Mouse (Mus musculus) naive thymus-derived CD4-positive, alpha-beta T cell, adult 2 months (primary cell): ENCODE measurements around the gene Ext2.
A peak's percentile ranks its signal among the peaks of the same experiment; 100 is the strongest.

Source experiments
- DNase-seq: peaks from one replicate; pipeline ENCODE4 v3.0.0-alpha.2; 2011; ENCODE audit warnings: low read depth

Gene Ext2

GRCm38 (mm10) chr2:93737146-93737545 is 85.2 kb downstream of the Ext2 start:
- DNase-seq, result no peak

GRCm38 (mm10) chr2:93732658-93733057 is 89.7 kb downstream of the Ext2 start:
- DNase-seq, result no peak

GRCm38 (mm10) chr2:93729585-93729984 is 92.8 kb downstream of the Ext2 start:
- DNase-seq, result no peak

- no peak for DNase-seq
Measured at GRCm38 (mm10) chr2:93723138-93723744, 99.1 kb downstream of the Ext2 start.

- no peak for DNase-seq
Measured at GRCm38 (mm10) chr2:93720956-93721355, 101.4 kb downstream of the Ext2 start.

GRCm38 (mm10) chr2:93719792-93720675 is 102.3 kb downstream of the Ext2 start:
- no peak for DNase-seq

GRCm38 (mm10) chr2:93713267-93713666 is 109.1 kb downstream of the Ext2 start:
- no peak for DNase-seq

GRCm38 (mm10) chr2:93711460-93711859 is 110.9 kb downstream of the Ext2 start:
- DNase-seq, result no peak

- DNase-seq, result no peak
Measured at GRCm38 (mm10) chr2:93709696-93710095, 112.7 kb downstream of the Ext2 start.

GRCm38 (mm10) chr2:93709241-93709640 is 113.1 kb downstream of the Ext2 start:
- DNase-seq, result no peak

GRCm38 (mm10) chr2:93706825-93707224 is 115.5 kb downstream of the Ext2 start:
- DNase-seq, result no peak

- DNase-seq, result no peak
Measured at GRCm38 (mm10) chr2:93706407-93706806, 116.0 kb downstream of the Ext2 start.

GRCm38 (mm10) chr2:93704195-93704594 is 118.2 kb downstream of the Ext2 start:
- DNase-seq, result no peak

- DNase-seq, result no peak
Measured at GRCm38 (mm10) chr2:93702936-93703926, 119.1 kb downstream of the Ext2 start.

GRCm38 (mm10) chr2:93699346-93699745 is 123.0 kb downstream of the Ext2 start:
- no peak for DNase-seq

GRCm38 (mm10) chr2:93696181-93696641 is 126.2 kb downstream of the Ext2 start:
- peak; percentile 49 for DNase-seq

GRCm38 (mm10) chr2:93693101-93693500 is 129.3 kb downstream of the Ext2 start:
- no peak for DNase-seq

GRCm38 (mm10) chr2:93690064-93690930 is 132.1 kb downstream of the Ext2 start:
- DNase-seq, result no peak

GRCm38 (mm10) chr2:93683674-93684073 is 138.7 kb downstream of the Ext2 start:
- DNase-seq, result no peak

- no peak for DNase-seq
Measured at GRCm38 (mm10) chr2:93682601-93683202, 139.7 kb downstream of the Ext2 start.

GRCm38 (mm10) chr2:93681321-93681720 is 141.0 kb downstream of the Ext2 start:
- DNase-seq, result no peak
